Mouse (Mus musculus) regulatory T cell (primary cell): ENCODE data around the gene Sbk2.

Experiments
- in situ Hi-C: fragments of 300-600 bp; cut with MboI, MseI; formaldehyde crosslinking; loops from one replicate; pipeline ENCODE4 v1.15.1; 2025; ENCODE audit warnings: high pct_unique_total_duplicates

Gene Sbk2

DNA sequence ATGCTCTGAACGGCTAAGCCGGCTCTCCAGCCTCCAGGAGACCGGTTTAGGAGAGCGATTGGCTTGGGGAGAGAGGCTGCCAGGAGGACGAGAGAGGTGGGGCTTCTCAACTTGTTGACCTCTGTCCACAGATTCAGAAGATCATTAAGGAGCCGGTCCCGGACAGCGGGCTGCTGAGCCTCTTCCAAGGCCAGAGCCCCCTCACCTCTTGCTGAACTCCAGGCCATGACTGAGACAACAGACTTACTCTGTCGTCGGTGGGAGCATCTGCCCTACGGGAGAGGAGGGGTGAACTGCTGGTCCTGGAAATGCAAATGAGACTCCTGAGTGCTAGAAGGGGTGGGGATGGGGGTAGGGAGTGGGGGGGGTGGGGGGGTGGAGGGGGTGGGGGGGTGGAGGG is 69.0 kb downstream of the Sbk2 start:
- in situ Hi-C loops: no loop called here
